Mouse (Mus musculus) 3134 (cell line): ENCODE results near the gene Grik3.

Experiments
- DNase-seq: peaks from one replicate; pipeline ENCODE4 v3.0.0-alpha.2; 2011; ENCODE audit warnings: low spot score; ENCODE audit not compliant: insufficient read length; ENCODE audit errors: extremely low read depth

Grik3 gene

GRCm38 (mm10) chr4:125543171-125543570 lies 52.7 kb downstream of the Grik3 start:
- no peak for DNase-seq

- DNase-seq: no peak
These were observed 54.7 kb downstream of the Grik3 start for GRCm38 (mm10) chr4:125544947-125545767.

GRCm38 (mm10) chr4:125545768-125546220 lies 55.3 kb downstream of the Grik3 start:
- DNase-seq: no peak

GRCm38 (mm10) chr4:125548190-125548589 lies 57.7 kb downstream of the Grik3 start:
- DNase-seq: no peak

GRCm38 (mm10) chr4:125553754-125554153 lies 63.3 kb downstream of the Grik3 start:
- DNase-seq: no peak

- no peak for DNase-seq
These were observed 66.2 kb downstream of the Grik3 start for GRCm38 (mm10) chr4:125556405-125557308.

- no peak for DNase-seq
These were observed 69.1 kb downstream of the Grik3 start for GRCm38 (mm10) chr4:125559564-125559963.

GRCm38 (mm10) chr4:125560806-125561205 lies 70.3 kb downstream of the Grik3 start:
- no peak for DNase-seq

GRCm38 (mm10) chr4:125563579-125563978 lies 73.1 kb downstream of the Grik3 start:
- DNase-seq: no peak

GRCm38 (mm10) chr4:125564008-125564710 lies 73.7 kb downstream of the Grik3 start:
- DNase-seq: no peak

- DNase-seq: no peak
These were observed 75.4 kb downstream of the Grik3 start for GRCm38 (mm10) chr4:125565711-125566439.

- no peak for DNase-seq
These were observed 77.7 kb downstream of the Grik3 start for GRCm38 (mm10) chr4:125568210-125568609.

- no peak for DNase-seq
These were observed 81.3 kb downstream of the Grik3 start for GRCm38 (mm10) chr4:125571651-125572311.

GRCm38 (mm10) chr4:125572312-125572663 lies 81.8 kb downstream of the Grik3 start:
- no peak for DNase-seq

GRCm38 (mm10) chr4:125573000-125573399 lies 82.5 kb downstream of the Grik3 start:
- no peak for DNase-seq

- no peak for DNase-seq
These were observed 83.6 kb downstream of the Grik3 start for GRCm38 (mm10) chr4:125573951-125574675.

GRCm38 (mm10) chr4:125580336-125580735 lies 89.8 kb downstream of the Grik3 start:
- DNase-seq: no peak

- DNase-seq: no peak
These were observed 92.8 kb downstream of the Grik3 start for GRCm38 (mm10) chr4:125583272-125583671.

- no peak for DNase-seq
These were observed 93.4 kb downstream of the Grik3 start for GRCm38 (mm10) chr4:125583935-125584334.
